Comparison of ENCODE assay signal across 16 mouse cellular contexts in the genomic region with DNA sequence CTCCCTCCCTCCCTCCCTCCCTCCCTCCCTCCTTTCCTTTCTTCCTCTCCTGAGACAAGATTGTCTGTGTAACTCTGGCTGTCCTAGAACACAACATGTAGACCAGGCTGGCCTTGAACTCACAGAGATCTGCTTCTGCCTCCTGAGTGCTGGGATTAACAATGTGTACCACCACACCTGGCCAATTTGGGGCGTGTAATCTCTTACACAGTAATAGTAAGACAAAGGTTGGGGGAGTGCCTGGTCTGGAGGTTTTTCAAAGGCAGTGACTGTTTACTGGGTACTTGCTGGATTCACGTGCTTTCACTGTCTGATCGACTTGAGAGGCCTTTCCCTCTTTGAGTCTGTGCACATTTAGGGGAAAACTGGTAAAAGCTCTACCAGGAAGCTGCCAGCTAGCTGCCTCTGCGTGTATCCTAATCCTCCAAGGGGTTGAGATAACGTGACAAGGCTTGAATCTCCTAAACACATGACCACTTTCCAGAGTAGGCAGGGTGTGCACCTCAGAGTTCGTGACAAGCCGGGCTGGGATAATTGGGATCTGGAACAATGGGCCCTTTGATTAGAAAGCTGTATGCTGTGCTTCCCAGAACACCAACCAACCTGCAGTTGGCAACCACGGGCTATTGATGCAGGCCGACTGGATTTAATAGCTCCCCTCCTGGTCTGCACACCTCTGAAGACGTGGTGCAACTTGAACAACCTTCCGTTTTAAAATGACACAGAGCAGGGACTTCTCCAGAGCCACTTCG. TPM values are rescaled to one million over a fixed set of nuclear protein-coding genes. Genes with fewer than 3 reads are reported as not detected.
DNase-seq lines count a peak whose midpoint lies in the region; ATAC-seq lines count a peak whose summit lies in the region.
"Had no signal": no experiment of that assay in that cellular context is flagged by ENCODE, and none has a peak within 500 bp of the region (broad histone marks: within the 10 kb centered on the region; RNA-seq: fewer than 3 reads in every experiment).

No protein-coding gene starts in this region.

- no peak overlapping the region for H3K4me2 ChIP-seq in forebrain, embryonic 11.5 days (ENCODE audit: low read depth, low read length, severe bottlenecking)
- H3K4me2 ChIP-seq in limb, embryonic 11.5 days (ENCODE audit: low read depth, severe bottlenecking): no peak overlapping the region
- H3K4me2 ChIP-seq: hindbrain, embryonic 15.5 days; lung, embryonic 15.5 days had no signal

- peak overlapping the region; percentile 50; the same call in 1 of the 2 replicates for H3K27ac ChIP-seq in forebrain, embryonic 11.5 days (ENCODE audit: low read depth, low read length)
- peak overlapping the region; percentile 70 for H3K27ac ChIP-seq in limb, embryonic 11.5 days (replicated peaks; ENCODE audit: low read depth, low read length)
- H3K27ac ChIP-seq: hindbrain, embryonic 15.5 days; lung, embryonic 15.5 days had no signal

- 23% methylated on average over 12 of the region's 12 CpGs for WGBS in forebrain, embryonic 11.5 days
- 46% methylated on average over 12 of the region's 12 CpGs for WGBS in limb, embryonic 11.5 days

- ATAC-seq in forebrain, embryonic 11.5 days (replicated peaks; ENCODE audit: low FRiP score): peak; percentile 55; the same call in 1 of the 2 replicates
- ATAC-seq in limb, embryonic 11.5 days (ENCODE audit: insufficient number of reproducible peaks, low FRiP score, low TSS enrichment, low read depth): peak; percentile 75; the same call in 1 of the 2 replicates

- H3K4me1 ChIP-seq in forebrain, embryonic 11.5 days (replicated peaks; ENCODE audit: control insufficient read depth, insufficient read depth, low read length): peaks cover 6% of the 10 kb centered on the region; the same call in 1 of the 2 replicates
- H3K4me1 ChIP-seq in limb, embryonic 11.5 days (ENCODE audit: control insufficient read depth, insufficient read depth, low read length): no peaks in the 10 kb centered on the region
- H3K4me1 ChIP-seq: hindbrain, embryonic 15.5 days; lung, embryonic 15.5 days had no signal

- H3K27me3 ChIP-seq in forebrain, embryonic 11.5 days (ENCODE audit: control insufficient read depth, insufficient read depth, low read length): no peaks in the 10 kb centered on the region
- no peaks in the 10 kb centered on the region for H3K27me3 ChIP-seq in limb, embryonic 11.5 days (ENCODE audit: control insufficient read depth, insufficient read depth, low read length)
- H3K27me3 ChIP-seq: hindbrain, embryonic 15.5 days; lung, embryonic 15.5 days had no signal

- no peak overlapping the region for H3K9ac ChIP-seq in forebrain, embryonic 11.5 days (ENCODE audit: low read length)
- no peak overlapping the region for H3K9ac ChIP-seq in limb, embryonic 11.5 days (ENCODE audit: low read length)
- H3K9ac ChIP-seq: hindbrain, embryonic 15.5 days; lung, embryonic 15.5 days had no signal

- H3K36me3 ChIP-seq in forebrain, embryonic 11.5 days (ENCODE audit: control insufficient read depth, insufficient read depth, low read length): no peaks in the 10 kb centered on the region
- H3K36me3 ChIP-seq in limb, embryonic 11.5 days (ENCODE audit: control insufficient read depth, insufficient read depth, low read length): no peaks in the 10 kb centered on the region
- H3K36me3 ChIP-seq: G1E; hindbrain, embryonic 15.5 days; lung, embryonic 15.5 days had no signal

- H3K9me3 ChIP-seq in forebrain, embryonic 11.5 days (ENCODE audit: control insufficient read depth, low read length): no peaks in the 10 kb centered on the region; the same call in 1 of the 2 replicates
- H3K9me3 ChIP-seq in limb, embryonic 11.5 days (ENCODE audit: control insufficient read depth, low read length): no peaks in the 10 kb centered on the region
- H3K9me3 ChIP-seq: G1E; hindbrain, embryonic 15.5 days; lung, embryonic 15.5 days had no signal

- H3K4me3 ChIP-seq in forebrain, embryonic 11.5 days (ENCODE audit: low read depth, low read length): no peak overlapping the region
- H3K4me3 ChIP-seq in limb, embryonic 11.5 days (ENCODE audit: low read depth, low read length): no peak overlapping the region
- H3K4me3 ChIP-seq: hindbrain, embryonic 15.5 days; lung, embryonic 15.5 days; myocyte had no signal

- DNase-seq in embryo, embryonic 9.5 days (ENCODE audit: extremely low spot score): peak; percentile 8
- no peak for DNase-seq in embryo, embryonic 10.5 days (ENCODE audit: low spot score)
- peak; percentile 71 for DNase-seq in Muller cell, postnatal 12 days (ENCODE audit: inconsistent ontology term)
- peak; percentile 66 for DNase-seq in forebrain, embryonic 11.5 days (ENCODE audit: low spot score)
- DNase-seq in limb, embryonic 11.5 days (ENCODE audit: low spot score): no peak
- DNase-seq in thymus, postnatal 10 days (ENCODE audit: low spot score in 2 of 2): no peak
- DNase-seq in kidney, adult 18-20 months: no peak
- no peak for DNase-seq in kidney, adult 8-10 months
- DNase-seq: adrenal gland, postnatal 36 days; cerebellum, adult 9-10 months; right cerebral cortex, postnatal 25 days; thymus, postnatal 25 days had no signal

RNA-seq across cellular contexts. Expression of gene Zfp148, which starts 54.8 kb away (rescaled TPM):
- polyA plus RNA-seq in forebrain, embryonic 11.5 days (2014; fragmentation: Nextera tagmentation; extraction: Ambion mirVana): 52.7 and 54.1 TPM in 2 replicates
- polyA plus RNA-seq in limb, embryonic 11.5 days (2014; fragmentation: Nextera tagmentation; extraction: Ambion mirVana): 47.4 and 50.5 TPM in 2 replicates

Comparison
In these comparisons a context has a peak if more than half of its experiments do, and no peak if none do; other contexts are left out.
1. DNase-seq: peak in embryo, embryonic 9.5 days (single experiment), Muller cell, postnatal 12 days (single experiment) and forebrain, embryonic 11.5 days (single experiment); none in embryo, embryonic 10.5 days (single experiment), limb, embryonic 11.5 days (single experiment), thymus, postnatal 10 days (0 of 2), kidney, adult 18-20 months (single experiment) and kidney, adult 8-10 months (0 of 2).